Mouse (Mus musculus): ENCODE measurements around the gene Doc2a.

DNA sequence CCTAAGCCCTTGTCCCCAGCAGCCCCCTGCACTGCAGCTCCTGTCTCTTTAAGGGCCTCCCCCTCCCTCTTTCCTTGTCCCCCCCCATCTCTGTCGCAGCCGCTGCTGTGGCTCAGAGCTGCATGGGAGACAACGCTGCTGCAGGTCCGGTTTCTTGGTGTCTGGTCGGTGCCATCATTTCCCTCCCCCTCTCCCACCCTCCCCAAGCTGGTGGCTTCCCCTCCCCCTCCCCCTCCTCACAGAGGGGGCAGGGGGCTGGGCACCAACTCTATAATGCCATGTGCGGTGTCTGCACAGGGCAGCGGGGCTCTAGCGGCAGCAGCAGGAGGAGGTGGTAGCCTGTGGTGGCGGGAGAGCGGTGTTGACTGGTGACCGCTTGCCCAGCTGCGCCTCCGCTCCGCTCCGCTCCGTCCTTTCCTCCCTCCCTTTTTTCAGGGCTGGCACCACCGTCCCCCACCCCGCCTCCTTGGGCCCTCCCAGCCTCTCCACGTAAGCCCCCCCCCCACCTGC lies 24.0 kb upstream of the Doc2a start:
- TF ChIP-seq CTCF (IDR thresholded peaks at IDR 0.05; ENCODE audit: low read depth) (no peak), EP300 (IDR thresholded peaks at IDR 0.05; ENCODE audit: low read depth) (no peak)

All from liver, embryonic 14.5 days (tissue).